Mouse (Mus musculus): ENCODE results near the gene Prelid3b. TPM values are rescaled to one million over a fixed set of nuclear protein-coding genes. Genes with fewer than 3 reads are reported as not detected.
A peak's percentile ranks its signal among the peaks of the same experiment; 100 is the strongest.

The Prelid3b gene
- total RNA-seq, 2 experiments from 2014 or later: 38.7 to 56.3 TPM

- intact Hi-C loops (cut with DNase I): no loop called here
- DNase-seq: no peak
- no peak for TF ChIP-seq CTCF (IDR thresholded peaks at IDR 0.05)
- H3K4me3 ChIP-seq: no peak overlapping the region
- no peak overlapping the region for H3K27ac ChIP-seq
These were observed 14.1 kb upstream of the Prelid3b start for GRCm38 (mm10) chr2:174487005-174487404.

GRCm38 (mm10) chr2:174478746-174479145, 5.9 kb upstream of the Prelid3b start:
- no peak overlapping the region for H3K27ac ChIP-seq
- H3K4me3 ChIP-seq: no peak overlapping the region
- DNase-seq: no peak
- TF ChIP-seq CTCF (IDR thresholded peaks at IDR 0.05): no peak
- intact Hi-C loops (cut with DNase I): no loop called here

- intact Hi-C loops (cut with DNase I): no loop called here
- Histone ChIP-seq H3K4me3 (no peak overlapping the region), H3K27ac (no peak overlapping the region)
- no peak for TF ChIP-seq CTCF (IDR thresholded peaks at IDR 0.05)
- DNase-seq: no peak
These were observed 4.8 kb upstream of the Prelid3b start for GRCm38 (mm10) chr2:174477543-174478319.

- peak overlapping the region; percentile 94 for H3K27ac ChIP-seq
- H3K4me3 ChIP-seq: peak overlapping the region; percentile 98
- no peak for DNase-seq
- TF ChIP-seq CTCF (IDR thresholded peaks at IDR 0.05): no peak
- intact Hi-C loops (cut with DNase I): no loop called here
These were observed 658 bp upstream of the Prelid3b start for GRCm38 (mm10) chr2:174473550-174473927.

- Histone ChIP-seq H3K4me3 (peak overlapping the region; percentile 98), H3K27ac (peak overlapping the region; percentile 94)
- intact Hi-C loops (cut with DNase I): no loop called here
- TF ChIP-seq CTCF (IDR thresholded peaks at IDR 0.05): no peak
- no peak for DNase-seq
These were observed 474 bp downstream of the Prelid3b start for GRCm38 (mm10) chr2:174472407-174472806.

GRCm38 (mm10) chr2:174470786-174471405, 2.0 kb downstream of the Prelid3b start:
- TF ChIP-seq CTCF (IDR thresholded peaks at IDR 0.05): no peak
- no peak overlapping the region for H3K4me3 ChIP-seq
- intact Hi-C loops (cut with DNase I): no loop called here
- no peak for DNase-seq
- no peak overlapping the region for H3K27ac ChIP-seq

GRCm38 (mm10) chr2:174470333-174470732, 2.5 kb downstream of the Prelid3b start:
- intact Hi-C loops (cut with DNase I): no loop called here
- H3K4me3 ChIP-seq: no peak overlapping the region
- TF ChIP-seq CTCF (IDR thresholded peaks at IDR 0.05): no peak
- no peak for DNase-seq
- no peak overlapping the region for H3K27ac ChIP-seq

GRCm38 (mm10) chr2:174463789-174464523, 8.9 kb downstream of the Prelid3b start, which contains the start of gene Atp5e:
TSS of gene Atp5e (minus strand) at chr2:174464105.
- intact Hi-C loops (cut with DNase I): loop anchor here (1.0 to 10.0 kb wide), 2 partner anchors 135 to 391 kb away; no protein-coding TSS in a partner anchor
- no peak; the same call in 1 of the 2 replicates for TF ChIP-seq CTCF (IDR thresholded peaks at IDR 0.05)
- H3K27ac ChIP-seq: peak within 1 kb of the TSS; percentile 98
- peak; percentile 98 for DNase-seq
- peak within 1 kb of the TSS; percentile 88 for H3K4me3 ChIP-seq

- no peak for TF ChIP-seq CTCF (IDR thresholded peaks at IDR 0.05)
- no peak for DNase-seq
- H3K4me3 ChIP-seq: peak overlapping the region; percentile 88
- peak overlapping the region; percentile 98 for H3K27ac ChIP-seq
- intact Hi-C loops (cut with DNase I): loop anchor here (10.0 kb wide), 1 partner anchor 391 kb away; no protein-coding TSS in a partner anchor
These were observed 9.5 kb downstream of the Prelid3b start for GRCm38 (mm10) chr2:174463370-174463769.

GRCm38 (mm10) chr2:174459365-174459764, 13.5 kb downstream of the Prelid3b start:
- Histone ChIP-seq H3K27ac (no peak overlapping the region), H3K4me3 (no peak overlapping the region)
- no peak for DNase-seq
- intact Hi-C loops (cut with DNase I): no loop called here
- TF ChIP-seq CTCF (IDR thresholded peaks at IDR 0.05): no peak

- no peak for DNase-seq
- Histone ChIP-seq H3K27ac (no peak overlapping the region), H3K4me3 (no peak overlapping the region)
- peak; percentile 37 for TF ChIP-seq CTCF (IDR thresholded peaks at IDR 0.05)
- intact Hi-C loops (cut with DNase I): no loop called here
These were observed 19.2 kb downstream of the Prelid3b start for GRCm38 (mm10) chr2:174453681-174454080.

GRCm38 (mm10) chr2:174450353-174450752, 22.5 kb downstream of the Prelid3b start, which contains the start of gene Tubb1:
TSS of gene Tubb1 (plus strand) at chr2:174450695.
- H3K4me3 ChIP-seq: no peak within 1 kb of the TSS
- no peak within 1 kb of the TSS for H3K27ac ChIP-seq
- TF ChIP-seq CTCF (IDR thresholded peaks at IDR 0.05): no peak
- DNase-seq: no peak
- intact Hi-C loops (cut with DNase I): no loop called here

GRCm38 (mm10) chr2:174448405-174448804, 24.5 kb downstream of the Prelid3b start:
- TF ChIP-seq CTCF (IDR thresholded peaks at IDR 0.05): no peak
- no peak overlapping the region for H3K27ac ChIP-seq
- DNase-seq: no peak
- no peak overlapping the region for H3K4me3 ChIP-seq
- intact Hi-C loops (cut with DNase I): no loop called here
